Comparison of ENCODE assay signal across 10 mouse cellular contexts in genomic region chr6:48568036-48568984, GRCm38 (mm10). TPM values are rescaled to one million over a fixed set of nuclear protein-coding genes. Genes with fewer than 3 reads are reported as not detected.
DNase-seq lines count a peak whose midpoint lies in the region; ATAC-seq lines count a peak whose summit lies in the region.
"Had no signal": no experiment of that assay in that cellular context is flagged by ENCODE, and none has a peak within 500 bp of the region (broad histone marks: within the 10 kb centered on the region; RNA-seq: fewer than 3 reads in every experiment).

No protein-coding gene starts in this region.

- no peaks in the 10 kb centered on the region for H3K27me3 ChIP-seq in forebrain, embryonic 15.5 days
- no peaks in the 10 kb centered on the region for H3K27me3 ChIP-seq in forebrain, embryonic 12.5 days
- H3K27me3 ChIP-seq in intestine, embryonic 15.5 days (replicated peaks): no peaks in the 10 kb centered on the region

- DNase-seq in adrenal gland, postnatal 10 days: peak; percentile 72
- peak; percentile 53 for DNase-seq in gastrocnemius, postnatal 25 days
- DNase-seq in lung, postnatal 14 days: peak; percentile 37
- DNase-seq in spleen, adult 12 weeks (ENCODE audit: low spot score): no peak

- WGBS in forebrain, embryonic 15.5 days: 76% methylated on average over 21 of the region's 21 CpGs
- 90% methylated on average over 21 of the region's 21 CpGs for WGBS in forebrain, embryonic 12.5 days
- WGBS in intestine, embryonic 15.5 days: 58% methylated on average over 21 of the region's 21 CpGs

- H3K27ac ChIP-seq in forebrain, embryonic 15.5 days (replicated peaks): no peak overlapping the region
- H3K27ac ChIP-seq in forebrain, embryonic 12.5 days: no peak overlapping the region
- peak overlapping the region; percentile 74 for H3K27ac ChIP-seq in intestine, embryonic 15.5 days

- ATAC-seq in forebrain, embryonic 15.5 days (replicated peaks): peak; percentile 44; the same call in 1 of the 2 replicates
- no peak for ATAC-seq in forebrain, embryonic 12.5 days (ENCODE audit: low FRiP score)
- peak; percentile 39 for ATAC-seq in intestine, embryonic 15.5 days
- ATAC-seq in inflammation-experienced regulatory T-cells, adult 6 months: no peak

- H3K4me3 ChIP-seq in forebrain, embryonic 15.5 days: no peak overlapping the region
- no peak overlapping the region for H3K4me3 ChIP-seq in forebrain, embryonic 12.5 days (replicated peaks)
- H3K4me3 ChIP-seq in intestine, embryonic 15.5 days (replicated peaks): no peak overlapping the region

- H3K4me1 ChIP-seq in forebrain, embryonic 15.5 days: peaks cover 5% of the 10 kb centered on the region; the same call in 1 of the 2 replicates
- H3K4me1 ChIP-seq in forebrain, embryonic 12.5 days: no peaks in the 10 kb centered on the region
- H3K4me1 ChIP-seq in intestine, embryonic 15.5 days (replicated peaks): peaks cover 27% of the 10 kb centered on the region

- no peaks in the 10 kb centered on the region for H3K9me3 ChIP-seq in forebrain, embryonic 15.5 days
- H3K9me3 ChIP-seq in forebrain, embryonic 12.5 days: no peaks in the 10 kb centered on the region
- H3K9me3 ChIP-seq in intestine, embryonic 15.5 days: no peaks in the 10 kb centered on the region

- no peak overlapping the region for H3K4me2 ChIP-seq in forebrain, embryonic 15.5 days (replicated peaks)
- H3K4me2 ChIP-seq in forebrain, embryonic 12.5 days: no peak overlapping the region
- peak overlapping the region; percentile 10; the same call in 1 of the 2 replicates for H3K4me2 ChIP-seq in intestine, embryonic 15.5 days (replicated peaks)

- no peak overlapping the region for H3K9ac ChIP-seq in forebrain, embryonic 15.5 days (replicated peaks)
- H3K9ac ChIP-seq in forebrain, embryonic 12.5 days: no peak overlapping the region
- no peak overlapping the region for H3K9ac ChIP-seq in intestine, embryonic 15.5 days

- peaks cover 9% of the 10 kb centered on the region for H3K36me3 ChIP-seq in forebrain, embryonic 15.5 days
- H3K36me3 ChIP-seq in forebrain, embryonic 12.5 days (replicated peaks): peaks cover 21% of the 10 kb centered on the region; the same call in 1 of the 2 replicates
- 0 out of 2 replicates have a peak, but pooled peaks cover 4% of the 10 kb centered on the region for H3K36me3 ChIP-seq in intestine, embryonic 15.5 days

RNA-seq across cellular contexts. Expression of gene Rarres2, which starts 4.3 kb away (rescaled TPM):
- polyA plus RNA-seq in forebrain, embryonic 15.5 days (2015; fragmentation: Nextera tagmentation; extraction: Ambion mirVana): 3.0 and 3.4 TPM in 2 replicates
- 0.74 and 1.2 TPM in 2 replicates for polyA plus RNA-seq in forebrain, embryonic 12.5 days (2016; fragmentation: Nextera tagmentation; extraction: Ambion mirVana)
- total RNA-seq in adrenal gland, postnatal 10 days (2021): 100 to 1,000 TPM; 198 to 328 TPM
- 10 to 100 TPM; 19.7 to 35.5 TPM for total RNA-seq in gastrocnemius, postnatal 25 days (2021)
- polyA plus RNA-seq in intestine, embryonic 15.5 days (2015; fragmentation: Nextera tagmentation; extraction: Ambion mirVana): 87.2 and 87.9 TPM in 2 replicates
- polyA plus RNA-seq in inflammation-experienced regulatory T-cells, adult 6 months (2017; shearing (Covaris generic)): under 1 TPM in 1 of 3 experiments, not detected in 2; 0.35 TPM

RNA-seq across cellular contexts. Expression of gene Lrrc61, which starts 13.7 kb away (rescaled TPM):
- 15.4 and 18.0 TPM in 2 replicates for polyA plus RNA-seq in forebrain, embryonic 15.5 days (2015; fragmentation: Nextera tagmentation; extraction: Ambion mirVana)
- polyA plus RNA-seq in forebrain, embryonic 12.5 days (2016; fragmentation: Nextera tagmentation; extraction: Ambion mirVana): 16.7 and 21.3 TPM in 2 replicates
- 10 to 100 TPM; 25.1 to 27.3 TPM for total RNA-seq in adrenal gland, postnatal 10 days (2021)
- 10 to 100 TPM; 14.0 to 15.0 TPM for total RNA-seq in gastrocnemius, postnatal 25 days (2021)
- polyA plus RNA-seq in intestine, embryonic 15.5 days (2015; fragmentation: Nextera tagmentation; extraction: Ambion mirVana): 8.1 and 9.5 TPM in 2 replicates
- polyA plus RNA-seq in inflammation-experienced regulatory T-cells, adult 6 months (2017; shearing (Covaris generic)): 10 to 100 TPM; 27.5 to 40.7 (median 30.3) TPM

RNA-seq across cellular contexts. Expression of gene Gm45021, which starts 21.1 kb away (rescaled TPM):
- not detected in 2 replicates for polyA plus RNA-seq in forebrain, embryonic 15.5 days (2015; fragmentation: Nextera tagmentation; extraction: Ambion mirVana)
- polyA plus RNA-seq in forebrain, embryonic 12.5 days (2016; fragmentation: Nextera tagmentation; extraction: Ambion mirVana): not detected in 2 replicates
- total RNA-seq in adrenal gland, postnatal 10 days (2021): not detected
- total RNA-seq in gastrocnemius, postnatal 25 days (2021): not detected
- polyA plus RNA-seq in intestine, embryonic 15.5 days (2015; fragmentation: Nextera tagmentation; extraction: Ambion mirVana): not detected in 2 replicates
- not detected for polyA plus RNA-seq in inflammation-experienced regulatory T-cells, adult 6 months (2017; shearing (Covaris generic))
- polyA plus RNA-seq: C2C12 had no signal

RNA-seq across cellular contexts. Expression of gene Repin1, which starts 25.4 kb away (rescaled TPM):
- 34.9 and 35.8 TPM in 2 replicates for polyA plus RNA-seq in forebrain, embryonic 15.5 days (2015; fragmentation: Nextera tagmentation; extraction: Ambion mirVana)
- polyA plus RNA-seq in forebrain, embryonic 12.5 days (2016; fragmentation: Nextera tagmentation; extraction: Ambion mirVana): 46.7 and 50.0 TPM in 2 replicates
- 10 to 100 TPM; 37.6 to 42.0 TPM for total RNA-seq in adrenal gland, postnatal 10 days (2021)
- 10 to 100 TPM; 21.0 to 23.0 TPM for total RNA-seq in gastrocnemius, postnatal 25 days (2021)
- polyA plus RNA-seq in intestine, embryonic 15.5 days (2015; fragmentation: Nextera tagmentation; extraction: Ambion mirVana): 23.6 and 24.9 TPM in 2 replicates
- polyA plus RNA-seq in inflammation-experienced regulatory T-cells, adult 6 months (2017; shearing (Covaris generic)): 1 to 10 TPM; 2.7 to 6.3 (median 2.9) TPM

RNA-seq across cellular contexts. Expression of gene Gm44965, which starts 25.4 kb away (rescaled TPM):
- not detected in 2 replicates for polyA plus RNA-seq in forebrain, embryonic 15.5 days (2015; fragmentation: Nextera tagmentation; extraction: Ambion mirVana)
- not detected in 2 replicates for polyA plus RNA-seq in forebrain, embryonic 12.5 days (2016; fragmentation: Nextera tagmentation; extraction: Ambion mirVana)
- total RNA-seq in adrenal gland, postnatal 10 days (2021): 1 to 10 TPM in 1 of 2 experiments, not detected in 1; 1.3 TPM
- 1 to 10 TPM in 1 of 2 experiments, not detected in 1; 1.5 TPM for total RNA-seq in gastrocnemius, postnatal 25 days (2021)
- not detected in 2 replicates for polyA plus RNA-seq in intestine, embryonic 15.5 days (2015; fragmentation: Nextera tagmentation; extraction: Ambion mirVana)
- polyA plus RNA-seq in inflammation-experienced regulatory T-cells, adult 6 months (2017; shearing (Covaris generic)): 1 to 10 TPM in 1 of 3 experiments, not detected in 2; 2.7 TPM
- polyA plus RNA-seq: limb, embryonic 14.5 days had no signal

Comparison
In these comparisons a context has a peak if more than half of its experiments do, and no peak if none do; other contexts are left out.
1. ATAC-seq: peak in forebrain, embryonic 15.5 days (single experiment) and intestine, embryonic 15.5 days (single experiment); none in forebrain, embryonic 12.5 days (single experiment) and inflammation-experienced regulatory T-cells, adult 6 months (single experiment).
2. RNA of gene Rarres2, which starts 4.3 kb away (polyA plus RNA-seq): 87.2 to 87.9 TPM in intestine, embryonic 15.5 days; 3.0 to 3.4 TPM in forebrain, embryonic 15.5 days, 0.74 to 1.2 TPM in forebrain, embryonic 12.5 days and 0.35 TPM in inflammation-experienced regulatory T-cells, adult 6 months; every median in the first group is over 10 times any median in the second.